Mouse (Mus musculus) adrenal gland, postnatal 4 days (tissue): ENCODE results near the gene Astn2. TPM values are rescaled to one million over a fixed set of nuclear protein-coding genes. Genes with fewer than 3 reads are reported as not detected.

Experiments
- DNase-seq, 2 experiments: peaks; one replicate each; pipeline ENCODE4 v3.0.0; 2021 to 2022; ENCODE audit warnings: low spot score in 2 of 2, mixed read lengths in 2 of 2
- total RNA-seq, 2 experiments: library from RNA; stranded (reverse); gene quantifications; 2 replicates each; pipeline ENCODE4 v1.2.3; 2021

Astn2 gene
- total RNA-seq, 2 experiments from 2014 or later: 4.4 to 4.6 TPM

DNA sequence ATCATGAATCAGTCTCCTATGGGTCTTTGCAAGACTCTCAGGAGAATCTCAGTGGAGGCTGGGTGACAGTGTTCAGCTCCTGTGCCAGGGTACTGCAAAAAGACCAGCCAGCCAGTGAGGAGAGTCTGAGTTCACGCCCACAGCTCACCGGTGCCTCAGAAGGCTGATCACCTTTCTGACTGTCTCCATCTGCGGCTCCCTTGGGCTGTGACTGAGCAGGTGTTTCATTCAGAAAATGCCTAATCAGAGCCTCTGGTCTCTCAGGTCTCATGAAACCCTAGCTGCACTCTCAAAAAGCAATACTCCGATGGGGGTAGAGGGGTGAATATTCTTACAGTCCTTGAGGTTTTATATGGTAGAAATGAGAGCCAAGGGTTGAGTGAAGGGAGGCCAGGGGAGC is 640.1 kb downstream of the Astn2 start:
- DNase-seq: no peak

DNA sequence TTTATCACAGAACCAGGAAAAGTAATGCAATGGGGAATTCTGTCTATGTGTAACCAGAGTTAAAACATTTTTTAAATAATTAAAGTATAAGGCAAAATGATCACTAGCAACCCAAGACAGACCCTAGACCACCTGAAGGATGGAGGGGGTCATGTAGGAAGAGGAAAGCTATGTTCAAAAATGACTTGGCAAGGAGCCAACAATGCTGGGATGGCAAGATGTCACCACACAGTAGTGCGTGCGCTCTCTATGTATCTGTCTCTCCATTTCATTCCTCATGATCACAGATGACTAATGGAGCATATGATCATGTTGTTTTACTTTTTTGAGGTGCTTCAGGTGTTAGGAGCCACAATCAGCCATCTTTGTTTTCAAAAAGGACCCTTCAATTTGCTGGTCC is 640.6 kb downstream of the Astn2 start:
- DNase-seq: no peak

DNA sequence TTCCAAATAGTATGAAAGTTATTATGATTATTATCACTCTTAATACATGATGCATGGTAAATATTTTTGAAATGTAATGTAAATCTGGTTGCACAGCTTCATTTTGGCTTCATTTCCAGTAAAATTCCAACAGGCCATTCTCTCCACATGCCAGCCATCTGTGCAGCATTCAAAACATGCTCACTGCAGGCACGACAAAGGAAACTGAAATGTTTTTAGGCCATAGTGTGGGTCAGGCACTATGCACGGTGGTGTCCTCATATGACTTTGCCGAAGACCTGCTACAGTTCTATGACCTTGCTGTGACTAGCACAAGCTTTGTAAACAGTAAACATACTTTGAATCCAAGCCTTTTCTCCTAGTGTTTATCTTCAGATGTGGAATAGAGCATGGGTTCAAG is 642.3 kb downstream of the Astn2 start:
- DNase-seq: no peak

DNA sequence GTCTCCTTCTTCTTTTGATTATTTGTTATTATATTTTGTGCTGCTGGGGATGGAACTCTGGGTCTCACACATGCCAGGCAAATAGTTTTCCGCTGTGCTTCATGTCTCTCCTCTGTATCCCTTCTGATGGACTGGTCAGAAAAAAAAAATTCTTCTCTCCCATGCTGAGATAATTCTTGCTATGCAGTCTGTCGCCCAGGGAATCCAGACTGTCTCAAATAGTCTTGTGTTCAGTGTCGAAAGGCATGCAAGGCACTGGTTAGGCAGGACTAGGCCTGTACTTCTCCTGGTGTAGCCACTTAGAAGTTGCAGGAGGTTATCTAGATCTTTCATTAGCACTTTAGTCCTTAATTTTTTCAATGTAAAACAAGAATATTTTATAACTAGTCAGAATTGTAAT is 642.8 kb downstream of the Astn2 start:
- DNase-seq: no peak

DNA sequence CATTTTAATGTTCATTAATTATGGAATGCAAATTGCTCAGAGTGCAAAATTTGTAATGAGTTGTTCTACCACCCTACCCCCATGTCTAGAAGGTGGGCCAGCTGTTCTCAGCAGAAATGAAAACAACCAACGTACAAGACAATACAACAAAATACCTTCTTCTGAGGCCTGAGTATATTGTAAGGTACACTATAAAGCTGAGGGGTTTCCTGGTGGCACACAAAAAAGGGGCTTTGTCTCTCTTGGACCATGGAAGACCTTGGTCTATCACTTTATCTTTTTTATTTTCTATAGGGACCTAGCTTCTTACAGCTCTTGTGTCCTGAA is 645.6 kb downstream of the Astn2 start:
- DNase-seq: no peak

DNA sequence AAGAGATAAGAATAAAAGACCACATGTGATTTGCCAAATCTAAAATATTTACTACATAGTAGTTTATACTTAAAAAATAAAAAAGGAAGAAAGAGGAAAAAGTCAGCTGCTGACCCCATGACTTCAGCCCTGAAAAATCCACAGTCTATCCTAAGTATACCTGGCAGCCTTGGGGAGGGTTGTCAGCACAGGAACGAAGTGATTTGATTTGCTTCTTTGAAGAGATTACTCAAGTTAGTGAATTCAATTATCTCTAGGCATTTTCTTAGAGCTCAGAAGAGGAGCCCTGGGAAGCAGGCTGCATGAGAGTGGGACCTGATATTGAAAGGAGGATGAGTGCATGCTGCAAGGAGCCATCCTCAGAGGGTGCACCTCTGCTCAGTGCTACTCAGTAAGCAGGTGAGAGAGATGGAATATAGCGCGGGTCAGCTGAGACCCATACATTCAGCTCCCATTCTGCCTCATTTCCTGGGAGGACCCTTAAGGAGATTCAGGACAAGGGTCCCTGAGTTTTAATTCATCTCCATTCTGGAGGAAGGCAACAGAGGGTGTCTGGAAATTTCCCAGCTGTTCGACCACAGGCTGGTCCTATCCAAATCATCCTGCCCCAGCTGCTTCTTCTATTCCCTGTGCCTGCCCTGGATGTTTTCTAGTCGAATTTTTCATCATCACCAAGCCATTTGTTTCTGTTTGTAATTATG is 646.1 kb downstream of the Astn2 start:
- DNase-seq: no peak

DNA sequence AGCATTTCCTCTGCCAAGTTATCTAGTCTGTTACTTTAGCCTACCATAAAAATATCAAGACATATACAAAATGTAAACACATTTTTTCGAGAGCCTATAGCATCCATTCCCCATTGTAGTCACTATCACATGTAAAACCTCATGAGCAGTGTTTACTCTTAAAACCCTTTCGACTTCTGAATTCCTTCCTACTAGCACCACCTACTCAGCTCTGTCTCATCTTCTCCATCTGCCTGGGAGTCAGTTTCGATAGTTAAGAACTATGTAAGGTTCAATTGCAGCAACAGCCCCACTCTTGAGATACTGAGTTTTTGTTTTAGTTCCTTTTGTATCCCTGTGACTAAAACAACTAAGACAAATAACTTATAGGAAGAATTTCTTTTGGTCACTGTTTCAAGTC is 651.5 kb downstream of the Astn2 start:
- no peak for DNase-seq

DNA sequence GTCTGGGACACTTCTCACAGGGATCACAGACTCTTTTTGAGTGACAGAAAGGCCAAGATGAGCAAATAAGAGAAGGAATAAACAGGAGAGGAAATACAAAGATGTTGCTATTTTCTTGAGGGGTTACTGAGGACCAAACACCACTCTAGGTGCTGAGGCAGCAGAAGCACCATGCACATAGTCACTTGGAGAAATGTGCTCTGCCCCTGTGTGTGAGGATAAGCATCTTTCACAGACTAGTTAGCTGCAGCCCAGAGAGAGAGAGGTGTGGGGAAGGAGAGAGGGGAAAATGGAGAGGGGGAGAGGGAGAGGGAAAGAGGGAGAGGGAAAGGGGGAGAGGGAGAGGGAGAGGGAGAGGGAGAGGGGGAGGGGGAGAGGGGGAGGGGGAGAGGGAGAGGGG is 659.6 kb downstream of the Astn2 start:
- no peak for DNase-seq

DNA sequence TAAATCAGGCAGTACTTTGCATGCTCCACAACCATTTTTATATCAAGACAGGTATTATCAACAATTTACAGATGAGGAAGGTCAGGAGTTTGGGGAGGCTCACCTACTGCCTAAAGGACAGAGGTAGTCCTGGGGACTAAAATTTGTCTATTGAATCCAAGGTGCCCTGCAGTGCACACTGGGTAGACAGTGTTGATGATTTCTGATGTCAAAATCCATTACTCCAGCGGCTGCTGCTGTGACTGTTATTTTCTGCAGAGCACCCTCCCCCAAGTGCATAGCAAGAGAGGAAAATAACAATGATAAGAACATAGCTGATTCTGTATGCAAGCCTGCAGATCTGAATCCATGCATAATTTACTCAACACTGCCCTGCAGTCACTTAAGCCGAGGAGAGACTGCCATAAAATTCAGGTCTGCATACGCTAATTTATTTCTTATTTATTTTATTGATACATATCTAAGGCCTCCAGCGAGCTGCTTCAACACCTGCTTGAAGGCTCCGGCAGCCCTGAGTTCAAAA is 660.3 kb downstream of the Astn2 start:
- no peak for DNase-seq

DNA sequence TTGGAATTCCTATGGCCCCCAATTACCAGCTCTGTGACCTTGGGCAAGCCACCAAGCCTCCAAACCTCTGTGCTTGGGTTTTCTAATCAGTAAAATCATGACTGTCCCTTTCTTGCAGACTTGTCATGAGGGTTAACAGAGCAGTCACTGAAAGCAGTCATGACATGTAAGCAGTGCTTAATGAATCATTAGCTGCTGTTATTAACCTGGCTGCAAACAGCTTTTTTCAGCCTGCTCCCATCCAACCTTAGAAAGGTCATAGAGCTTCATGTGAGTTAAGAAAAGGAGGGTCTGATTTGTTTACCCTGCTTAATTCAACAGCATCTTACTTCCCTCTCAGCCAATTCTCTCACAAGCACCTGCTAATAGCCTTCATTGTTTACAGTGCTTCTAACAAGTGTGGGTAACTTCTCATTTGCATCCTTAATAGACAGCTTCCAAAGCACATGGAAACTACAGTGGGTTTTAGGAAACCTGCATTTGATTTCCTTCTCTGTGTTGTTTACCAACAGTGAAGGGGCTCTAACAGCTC is 661.2 kb downstream of the Astn2 start:
- no peak for DNase-seq

DNA sequence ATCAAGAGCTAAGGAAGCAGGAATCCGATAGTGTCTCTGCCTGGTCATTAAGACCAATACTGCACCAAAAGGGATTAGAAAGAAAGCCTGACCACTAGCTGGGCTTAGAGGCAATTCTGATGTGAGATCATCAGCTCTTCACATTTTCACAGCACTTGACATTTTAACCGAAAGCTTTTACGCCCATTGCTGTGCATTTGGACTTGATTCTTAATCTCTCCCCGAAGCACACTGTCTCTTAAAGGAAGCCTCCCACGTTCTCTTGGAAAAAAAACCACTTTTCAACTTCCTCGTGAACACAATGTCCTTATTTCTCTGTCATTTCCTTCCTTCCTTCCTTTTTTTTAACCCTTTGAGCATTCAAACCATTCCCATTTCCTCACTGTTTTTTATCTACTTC is 680.0 kb downstream of the Astn2 start:
- no peak for DNase-seq

DNA sequence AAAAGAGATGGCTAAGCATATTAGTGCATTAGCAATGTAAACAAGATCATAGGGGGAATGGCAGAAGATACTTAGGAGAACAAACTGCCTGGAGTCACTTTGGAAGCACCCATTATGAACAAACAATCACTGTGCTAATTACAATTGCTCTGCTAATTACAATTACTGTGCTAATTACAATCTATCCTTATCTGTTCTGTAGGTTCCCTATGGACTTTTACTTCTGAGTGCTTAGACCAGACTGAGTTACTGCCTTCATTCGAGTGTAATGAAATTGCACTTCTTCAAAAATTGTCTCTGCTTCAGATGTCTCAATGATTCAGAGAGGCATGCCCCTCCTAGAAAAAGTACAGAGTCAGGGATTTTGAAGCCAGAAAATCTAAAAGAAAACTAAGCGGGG is 684.8 kb downstream of the Astn2 start:
- no peak for DNase-seq

DNA sequence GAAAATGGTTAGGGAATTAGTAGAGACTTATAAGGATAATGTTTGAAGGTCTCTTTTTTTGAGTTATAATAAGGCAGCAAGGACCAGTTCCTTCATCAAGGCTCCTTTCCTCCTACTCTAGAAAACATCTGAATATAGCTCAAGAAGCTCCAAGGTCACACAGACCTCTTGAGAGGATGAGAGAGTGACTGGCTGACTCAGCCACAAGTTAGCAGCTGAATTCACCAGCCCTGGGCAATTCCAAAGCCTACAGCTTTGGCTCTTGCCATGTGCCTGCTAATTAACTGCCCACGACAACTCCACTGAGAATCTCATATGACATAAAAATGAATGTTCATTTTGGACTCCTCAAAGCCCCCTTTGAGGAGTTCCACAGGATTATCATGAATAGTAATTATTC is 686.5 kb downstream of the Astn2 start:
- no peak for DNase-seq

DNA sequence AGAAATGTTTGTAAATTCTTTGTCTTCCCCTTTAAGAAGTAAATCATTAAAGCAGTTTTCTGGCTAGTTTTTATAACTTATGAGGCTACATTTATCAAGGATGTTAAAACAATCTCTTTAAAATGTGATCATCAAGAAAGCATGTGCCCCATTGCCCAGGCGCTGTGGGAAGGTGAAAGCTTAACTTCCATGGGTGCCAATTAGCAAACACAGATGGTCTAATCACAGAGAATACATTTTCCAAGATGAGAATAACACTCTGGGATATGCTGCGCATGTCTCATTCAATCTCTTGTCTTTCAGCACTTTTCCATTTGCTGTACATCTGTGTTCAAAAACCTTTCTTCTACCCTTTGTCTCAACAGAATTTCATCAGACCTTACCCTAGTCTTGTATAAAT is 688.3 kb downstream of the Astn2 start:
- no peak for DNase-seq

DNA sequence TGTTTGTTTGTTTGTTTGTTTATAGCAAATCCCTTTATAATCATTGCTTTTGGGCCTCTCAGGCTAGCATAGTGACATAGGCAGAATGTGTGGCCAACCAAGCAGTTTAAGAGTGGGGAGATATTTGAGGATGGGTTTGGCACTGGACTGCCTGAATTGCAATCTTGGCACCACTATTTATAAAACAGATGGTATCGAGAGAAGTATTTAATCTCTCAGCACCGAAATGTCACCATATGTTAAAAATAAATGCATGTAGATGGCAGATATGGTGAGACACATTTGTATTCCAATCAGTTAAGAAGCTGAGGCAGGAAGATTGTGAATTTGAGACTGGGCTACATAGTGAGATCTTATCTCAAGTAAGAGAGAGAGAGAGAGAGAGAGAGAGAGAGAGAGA is 692.7 kb downstream of the Astn2 start:
- DNase-seq: no peak

DNA sequence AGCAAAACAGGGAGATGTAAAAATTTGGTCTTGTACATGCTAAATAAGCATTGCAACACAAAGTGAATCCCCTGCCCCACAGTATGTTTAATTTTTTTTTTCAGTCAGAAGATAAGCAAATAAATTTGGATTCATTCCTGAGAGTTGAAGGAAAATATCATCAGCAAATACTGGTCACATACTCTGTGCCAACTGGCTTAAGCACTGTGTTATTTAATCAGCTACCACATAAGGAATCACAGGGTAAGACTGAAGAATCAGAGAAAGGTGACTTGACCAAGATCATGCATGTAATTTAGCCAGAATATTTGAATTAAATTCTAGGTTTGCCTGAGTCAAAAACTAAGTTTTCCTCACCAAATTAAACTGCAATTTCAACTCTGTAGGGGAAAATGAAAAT is 693.8 kb downstream of the Astn2 start:
- DNase-seq: no peak

DNA sequence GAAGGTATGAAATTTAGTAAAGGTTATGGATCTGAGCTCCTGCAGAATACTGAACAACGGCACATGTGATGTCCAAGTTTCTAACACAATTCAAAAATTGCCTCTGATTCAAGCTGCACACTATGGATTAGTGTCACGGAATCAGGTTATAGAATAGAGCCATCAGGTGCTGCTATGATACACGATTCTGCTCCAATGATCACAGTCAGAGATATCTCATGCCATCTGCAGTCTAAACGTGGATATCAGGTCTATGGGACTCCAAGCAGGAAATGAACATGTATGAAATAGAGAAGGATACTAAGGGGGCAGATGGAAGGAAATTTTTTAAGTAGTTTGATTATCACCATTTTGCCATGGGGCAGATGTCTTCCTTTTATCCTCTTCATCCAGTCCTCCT is 702.6 kb downstream of the Astn2 start:
- DNase-seq: no peak

DNA sequence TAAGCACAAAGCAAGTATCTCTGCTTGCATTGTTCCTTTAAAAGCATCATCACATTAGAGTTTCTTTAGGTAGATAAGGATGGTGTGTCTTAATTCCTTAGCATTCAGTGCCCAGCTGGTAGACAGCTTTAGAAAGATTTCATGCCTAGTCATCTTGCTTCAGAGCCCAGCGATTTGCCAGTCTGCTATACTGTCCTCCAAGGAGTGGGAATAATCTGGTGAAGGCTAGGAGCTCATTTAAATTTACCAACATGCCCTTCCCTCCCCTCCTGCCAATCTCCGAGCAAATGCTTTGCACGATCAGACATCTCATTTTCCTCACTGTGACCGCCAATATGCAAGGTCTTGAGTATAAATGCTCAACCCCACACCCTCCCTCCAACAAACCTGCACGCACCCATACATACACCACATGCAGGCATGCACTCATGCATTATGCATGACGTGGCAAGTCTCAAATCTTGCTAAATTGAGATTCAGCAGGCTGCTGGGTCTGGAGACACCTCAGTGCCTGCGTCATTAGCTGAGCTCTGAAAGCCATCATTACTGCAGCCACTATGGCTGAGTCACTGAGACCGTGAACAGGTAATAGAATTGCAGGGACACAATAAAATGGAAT is 704.6 kb downstream of the Astn2 start:
- no peak for DNase-seq

DNA sequence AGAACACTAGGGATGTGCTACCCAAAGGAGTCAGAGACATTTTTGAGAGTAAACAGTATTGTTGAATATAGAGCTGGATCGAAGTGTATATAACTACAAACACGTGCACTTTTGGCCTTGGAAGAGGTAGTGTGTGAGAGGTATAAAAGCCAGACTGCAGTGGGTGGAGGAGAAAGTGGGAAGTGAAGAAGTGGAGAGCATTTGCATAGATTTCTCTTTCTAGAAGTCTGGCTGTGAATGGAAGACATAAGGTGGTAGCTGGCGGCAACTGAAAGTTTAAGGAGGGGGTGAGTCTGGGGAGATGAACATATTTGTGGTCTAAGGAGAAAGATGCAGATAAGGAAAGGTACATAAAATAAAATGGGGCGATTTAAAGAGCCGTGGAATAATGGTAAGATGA is 709.2 kb downstream of the Astn2 start:
- no peak for DNase-seq

DNA sequence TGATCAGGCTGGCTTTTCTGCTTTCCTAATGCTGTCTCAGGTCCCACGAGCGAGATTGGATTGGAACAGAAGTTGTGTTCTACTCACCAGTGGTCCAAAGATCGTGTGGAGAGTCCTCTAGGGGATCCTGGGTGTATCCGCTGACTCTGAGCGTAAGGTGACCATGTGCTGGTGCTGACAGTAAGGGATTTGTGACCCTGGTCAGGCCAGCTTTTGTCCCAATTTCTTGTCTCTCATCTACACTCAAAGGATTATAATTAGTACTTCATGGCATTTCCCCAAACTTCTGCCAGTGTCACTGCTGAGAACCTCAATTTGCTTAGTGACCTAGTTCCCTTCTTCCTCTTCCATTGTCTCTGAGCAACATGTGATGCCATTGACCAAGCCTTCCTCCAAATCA is 710.4 kb downstream of the Astn2 start:
- DNase-seq: no peak

DNA sequence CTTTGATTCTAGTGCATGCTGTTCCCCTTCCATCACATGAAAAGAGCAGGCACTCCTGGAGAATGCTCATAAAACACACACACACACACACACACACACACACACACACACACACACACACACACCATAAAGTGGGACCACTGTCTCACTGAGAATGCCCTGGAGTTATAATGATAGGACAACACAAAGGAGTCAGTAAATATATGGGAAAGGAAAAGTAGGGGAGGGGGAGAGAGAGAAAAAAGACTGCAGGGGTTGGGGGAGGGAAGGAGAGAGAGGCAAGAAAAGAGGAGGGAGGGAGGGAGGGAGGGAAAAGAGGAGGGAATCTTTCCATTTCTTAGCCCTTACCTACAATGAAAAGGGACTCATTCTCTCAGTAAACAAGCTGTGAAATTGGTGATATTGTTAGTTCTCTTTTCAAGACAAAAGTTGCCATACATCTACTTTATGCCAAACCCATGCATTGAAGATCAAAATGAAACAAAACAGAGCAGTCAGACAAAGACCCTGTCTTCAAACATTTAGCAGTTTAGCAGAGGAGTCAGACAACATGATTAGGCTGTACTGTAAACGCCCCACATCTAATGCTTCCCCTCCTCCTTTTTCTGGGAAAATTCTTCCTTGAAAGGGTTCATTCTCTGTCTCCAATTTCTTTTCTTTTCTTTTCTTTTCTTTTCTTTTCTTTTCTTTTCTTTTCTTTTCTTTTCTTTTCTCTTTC is 717.2 kb downstream of the Astn2 start:
- DNase-seq: no peak

DNA sequence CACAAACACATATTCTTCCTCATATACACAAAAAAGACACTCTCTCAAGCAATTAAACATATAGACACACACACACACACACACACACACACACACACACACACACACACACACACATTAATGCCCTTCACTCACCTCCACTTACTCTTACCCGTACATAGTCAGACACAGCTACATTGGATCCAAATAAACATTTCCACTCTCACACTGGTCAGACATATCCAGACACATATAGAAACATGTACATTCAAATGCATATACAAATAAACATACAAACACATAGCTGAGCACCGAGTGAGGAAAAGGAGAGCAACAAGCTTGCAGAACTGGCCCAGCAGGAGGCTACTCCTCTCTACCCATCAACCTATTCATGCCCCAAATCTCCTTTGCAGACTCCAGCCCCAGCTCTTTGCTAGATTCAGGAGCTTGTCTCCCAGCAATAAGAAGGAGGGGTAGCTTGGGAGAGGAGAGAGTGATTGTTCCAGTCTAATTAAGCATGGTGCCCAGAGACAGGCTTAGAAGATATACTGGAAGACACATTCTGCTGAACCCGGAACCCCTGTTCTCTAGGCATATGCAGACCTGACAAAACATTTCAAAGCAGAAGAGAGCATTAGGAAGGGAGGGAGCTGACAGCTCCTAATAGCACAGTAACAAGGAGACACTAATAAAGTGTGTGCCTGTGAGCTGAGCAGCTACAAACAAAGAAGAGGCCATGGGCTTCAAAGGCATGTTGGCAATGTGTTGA is 718.0 kb downstream of the Astn2 start:
- DNase-seq: no peak
